Mouse (Mus musculus): Measurements from ENCODE around the gene Zfp867. TPM values are rescaled to one million over a fixed set of nuclear protein-coding genes. Genes with fewer than 3 reads are reported as not detected.

Zfp867 gene
- total and polyA plus RNA-seq, 3 experiments = 0.12 to 1.3 TPM; not detected in 1

GRCm38 (mm10) chr11:59518226-59518625, 46.0 kb upstream of the Zfp867 start (continued):
- TF ChIP-seq UBTF (IDR thresholded peaks at IDR 0.05; ENCODE audit: borderline replicate concordance, insufficient read depth, low read depth, low read length) = no peak

- Histone ChIP-seq H3K9ac (ENCODE audit: control insufficient read depth, low read depth, low read length, poor library complexity, severe bottlenecking) (no peak overlapping the region), H3K4me3 (ENCODE audit: control insufficient read depth in 1 of 2, insufficient read depth in 1 of 2, low read depth in 2 of 2, low read length in 2 of 2) (no peak overlapping the region), H3K9me3 (replicated peaks; ENCODE audit: insufficient read depth, low read length) (no peaks in the 10 kb centered on the region), H3K4me1 (ENCODE audit: control insufficient read depth in 1 of 2, insufficient read depth in 2 of 2, low read length in 2 of 2) (peaks cover 0 to 16% of the 10 kb centered on the region in 2 experiments; a peak in 3 of 4 replicates), H3K27me3 (ENCODE audit: control insufficient read depth in 1 of 2, insufficient read depth in 2 of 2, low read length in 2 of 2) (peaks cover 0 to 3% of the 10 kb centered on the region in 2 experiments; a peak in 1 of 4 replicates), H3K36me3 (ENCODE audit: control insufficient read depth in 1 of 2, insufficient read depth in 2 of 2, low read length in 2 of 2) (peaks cover 0 to 14% of the 10 kb centered on the region in 2 experiments; a peak in 2 of 4 replicates), H3K27ac (ENCODE audit: control insufficient read depth, low read depth, low read length) (no peak overlapping the region), H3K79me2 (ENCODE audit: control insufficient read depth, insufficient read depth, low read length, poor library complexity) (no peaks in the 10 kb centered on the region)
- TF ChIP-seq TAL1 (IDR thresholded peaks at IDR 0.05; ENCODE audit: low read length) (no peak), MYC (IDR thresholded peaks at IDR 0.05; ENCODE audit: low read depth, low read length) (0 out of 2 replicates have a peak, but pooled peaks have one; percentile 26), ZNF384 (IDR thresholded peaks at IDR 0.05; ENCODE audit: low read depth, low read length) (peak; percentile 96), TCF12 (IDR thresholded peaks at IDR 0.05; ENCODE audit: low read depth, low read length) (0 out of 2 replicates have a peak, but pooled peaks have one; percentile 5), GATA1 (IDR thresholded peaks at IDR 0.05; ENCODE audit: low read depth, low read length) (peak; percentile 36; the same call in 1 of the 2 replicates), SMC3 (IDR thresholded peaks at IDR 0.05; ENCODE audit: low read depth, low read length) (no peak), MAZ (IDR thresholded peaks at IDR 0.05; ENCODE audit: low read depth, low read length) (no peak), NRF1 (IDR thresholded peaks at IDR 0.05; ENCODE audit: insufficient read depth, low read depth, low read length, poor library complexity, severe bottlenecking) (peak; percentile 49), ELF1 (IDR thresholded peaks at IDR 0.05; ENCODE audit: low read depth, low read length) (no peak)
- no peak for DNase-seq (ENCODE audit: low read depth, low spot score)
These were observed 45.2 kb upstream of the Zfp867 start for GRCm38 (mm10) chr11:59517441-59517840.

- Histone ChIP-seq H3K27me3 (ENCODE audit: control insufficient read depth in 1 of 2, insufficient read depth in 2 of 2, low read length in 2 of 2) (no peaks in the 10 kb centered on the region), H3K4me3 (ENCODE audit: control insufficient read depth in 1 of 2, insufficient read depth in 1 of 2, low read depth in 2 of 2, low read length in 2 of 2) (no peak overlapping the region), H3K9me3 (replicated peaks; ENCODE audit: insufficient read depth, low read length) (no peaks in the 10 kb centered on the region), H3K27ac (ENCODE audit: control insufficient read depth, low read depth, low read length) (no peak overlapping the region), H3K79me2 (ENCODE audit: control insufficient read depth, insufficient read depth, low read length, poor library complexity) (no peaks in the 10 kb centered on the region), H3K9ac (ENCODE audit: control insufficient read depth, low read depth, low read length, poor library complexity, severe bottlenecking) (no peak overlapping the region), H3K36me3 (ENCODE audit: control insufficient read depth in 1 of 2, insufficient read depth in 2 of 2, low read length in 2 of 2) (peaks cover 0 to 14% of the 10 kb centered on the region in 2 experiments; a peak in 2 of 4 replicates), H3K4me1 (ENCODE audit: control insufficient read depth in 1 of 2, insufficient read depth in 2 of 2, low read length in 2 of 2) (peaks cover 0 to 16% of the 10 kb centered on the region in 2 experiments; a peak in 3 of 4 replicates)
- TF ChIP-seq BHLHE40 (IDR thresholded peaks at IDR 0.05; ENCODE audit: borderline replicate concordance, low read depth, low read length) = no peak
- TF ChIP-seq USF2 (IDR thresholded peaks at IDR 0.05; ENCODE audit: borderline replicate concordance in 1 of 2, insufficient read depth in 1 of 2, low read depth in 1 of 2, low read length in 2 of 2) = no peak
- no peak for TF ChIP-seq MAFK (IDR thresholded peaks at IDR 0.05; ENCODE audit: borderline replicate concordance, low read depth, low read length)
- no peak for TF ChIP-seq POLR2A (IDR thresholded peaks at IDR 0.05; ENCODE audit: control insufficient read depth in 1 of 2, insufficient read depth in 1 of 2, low read depth in 1 of 2, low read length in 2 of 2, poor library complexity in 1 of 2)
- no peak for DNase-seq (ENCODE audit: low read depth, low spot score)
These were observed 42.5 kb upstream of the Zfp867 start for GRCm38 (mm10) chr11:59514789-59515188.

All from MEL (cell line).